Mouse (Mus musculus) neural tube, embryonic 10.5 days (tissue): ENCODE results near the gene Mpz.
"Not testable (repeated sequence)": the region's sequence is repeated elsewhere in the genome, so short reads cannot be mapped to it uniquely, and the experiment has no call there.

Source experiments
- DNase-seq: peaks from one replicate; pipeline ENCODE4 v3.0.0-alpha.2; 2017; ENCODE audit warnings: low spot score; ENCODE audit errors: extremely low spot score

Mpz gene

GRCm38 (mm10) chr1:171129251-171129650 lies 21.3 kb upstream of the Mpz start:
- no peak for DNase-seq

GRCm38 (mm10) chr1:171130971-171131370 lies 19.5 kb upstream of the Mpz start:
- DNase-seq = no peak

DNA sequence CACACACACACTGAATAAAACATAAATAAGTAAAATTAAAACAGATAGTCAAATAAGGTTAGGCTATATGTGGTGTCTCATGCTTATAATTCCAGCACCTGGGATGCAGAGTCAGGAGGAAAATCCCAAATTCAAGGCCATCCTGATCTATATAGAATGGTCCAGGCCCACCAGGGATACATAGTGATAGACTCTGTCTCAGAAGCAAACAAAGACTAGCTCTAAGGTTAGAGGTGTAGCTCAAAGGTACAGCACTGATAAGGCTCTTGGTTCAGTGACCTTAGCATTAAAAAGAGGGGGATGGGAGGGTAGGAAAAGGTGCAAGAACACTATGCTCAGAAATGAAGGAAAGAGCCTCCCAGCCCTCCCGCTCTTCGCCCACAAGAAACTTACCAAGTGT lies 14.9 kb upstream of the Mpz start:
- no peak for DNase-seq

DNA sequence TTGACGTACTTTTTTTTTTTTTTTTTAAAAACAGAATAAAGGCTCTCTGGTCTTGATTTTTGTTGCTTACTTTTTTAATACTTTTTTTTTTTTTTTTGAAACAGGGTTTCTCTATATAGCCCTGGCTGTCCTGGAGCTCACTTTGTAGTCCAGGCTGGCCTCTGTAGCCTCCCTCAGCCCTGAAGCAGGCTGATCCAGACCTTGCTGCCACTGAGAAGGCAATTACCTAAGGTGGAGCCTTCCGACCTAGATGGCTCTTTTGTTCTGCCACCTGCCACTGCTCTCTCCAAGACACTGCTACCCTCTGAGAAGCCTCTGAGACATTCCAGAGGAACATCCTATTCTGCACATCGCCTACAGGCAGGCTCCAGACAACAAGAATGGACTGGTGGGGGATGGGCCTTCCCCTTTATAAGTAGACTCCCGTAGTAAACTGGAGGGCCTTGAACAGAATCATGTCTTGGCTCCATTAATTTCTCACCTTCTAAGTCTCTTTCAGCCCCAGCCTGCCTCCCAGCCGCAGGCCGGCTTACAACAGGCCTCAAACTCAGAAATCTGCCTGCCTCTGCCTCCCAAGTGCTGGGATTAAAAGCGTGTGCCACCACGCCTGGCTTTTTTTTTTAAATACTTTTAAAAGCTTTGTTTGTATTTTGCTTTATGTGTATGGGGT lies 12.9 kb upstream of the Mpz start:
- not testable (repeated sequence) for DNase-seq

- not testable (repeated sequence) for DNase-seq
These were observed 7.5 kb upstream of the Mpz start for GRCm38 (mm10) chr1:171142981-171143380.

DNA sequence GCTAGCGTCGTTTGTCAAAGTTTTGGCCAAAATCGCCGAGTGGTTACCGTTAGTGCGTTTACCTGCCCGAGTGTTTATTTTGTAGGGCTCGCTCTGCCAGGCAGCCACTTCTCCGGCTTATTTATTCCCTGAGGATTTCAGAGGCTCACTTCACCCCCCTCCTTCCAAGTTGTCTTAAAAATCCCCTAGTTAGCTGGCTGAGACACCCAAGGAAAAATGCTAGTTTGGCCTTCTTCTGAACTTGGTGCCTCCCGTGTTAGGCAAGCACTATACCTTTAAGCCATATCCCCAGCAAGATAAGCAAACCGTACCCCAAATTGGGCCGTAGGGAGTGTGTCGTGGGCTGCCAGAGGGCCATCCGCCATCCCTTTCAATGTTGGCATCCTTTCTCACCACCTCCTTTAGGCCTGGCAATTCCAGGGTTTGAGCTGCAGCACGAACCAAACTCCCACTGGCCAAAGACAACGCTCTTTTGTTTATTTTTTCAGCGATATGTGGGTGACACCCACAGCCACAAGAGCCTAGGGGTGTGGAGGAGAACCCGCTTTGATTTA lies 404 bp downstream of the Mpz start:
- DNase-seq = no peak

DNA sequence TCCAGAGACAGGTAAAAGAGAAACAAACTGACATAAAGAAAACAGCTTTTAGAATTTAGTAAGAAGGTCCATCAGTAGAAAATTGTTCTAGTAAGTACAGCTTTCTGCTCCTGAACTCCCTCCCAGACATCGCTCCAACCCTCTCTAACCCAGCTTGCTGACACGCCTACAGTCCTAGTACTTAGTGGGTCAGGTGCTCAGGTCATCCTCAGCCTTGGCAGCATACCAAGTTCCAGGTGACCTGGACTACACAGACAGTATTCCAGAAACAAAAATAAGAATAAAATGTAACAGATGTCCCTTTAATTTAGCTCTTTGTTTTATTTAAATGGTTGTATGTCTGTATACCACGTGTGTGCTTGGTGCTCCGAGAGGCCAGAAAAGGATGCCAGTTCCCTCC lies 1.5 kb downstream of the Mpz start:
- DNase-seq = no peak

GRCm38 (mm10) chr1:171156644-171157043 lies 6.1 kb downstream of the Mpz start:
- DNase-seq = no peak

DNA sequence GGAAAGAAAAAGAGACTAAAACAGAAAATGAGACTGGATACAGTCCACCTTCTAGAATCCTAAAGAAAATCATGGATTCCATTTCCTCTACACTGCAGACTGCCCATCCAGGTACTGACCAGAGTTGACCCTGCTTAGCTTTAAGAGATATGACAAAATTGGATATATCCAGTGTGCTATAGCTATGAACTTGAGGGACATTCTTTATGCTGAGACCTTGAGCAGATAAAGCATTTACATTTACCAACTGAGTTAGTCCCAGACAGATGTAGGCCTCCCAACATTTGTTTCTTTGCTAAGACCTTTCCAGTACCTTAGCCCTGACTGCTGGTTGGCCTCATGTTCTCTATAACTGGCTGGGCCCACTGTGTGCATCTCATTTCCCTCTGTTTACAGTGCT lies 7.5 kb downstream of the Mpz start:
- DNase-seq = no peak

DNA sequence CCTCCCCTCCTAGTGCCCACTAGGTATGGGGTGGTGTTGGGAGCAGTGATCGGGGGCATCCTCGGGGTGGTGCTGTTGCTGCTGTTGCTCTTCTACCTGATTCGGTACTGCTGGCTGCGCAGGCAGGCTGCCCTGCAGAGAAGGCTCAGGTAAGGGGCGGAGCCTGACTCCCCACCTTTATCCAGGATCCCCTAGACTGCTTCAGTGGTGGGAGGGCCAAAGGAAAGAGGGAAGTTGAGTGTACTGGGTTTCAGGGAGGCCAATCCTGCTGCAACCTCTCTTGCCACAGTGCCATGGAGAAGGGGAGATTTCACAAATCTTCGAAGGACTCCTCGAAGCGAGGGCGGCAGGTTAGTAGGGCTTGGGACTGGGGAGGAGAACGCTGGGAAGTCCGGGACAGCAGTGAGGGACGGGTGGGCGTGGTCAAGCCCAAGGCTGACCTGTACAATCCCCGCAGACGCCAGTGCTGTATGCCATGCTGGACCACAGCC lies 9.0 kb downstream of the Mpz start:
- DNase-seq = peak; percentile 16

DNA sequence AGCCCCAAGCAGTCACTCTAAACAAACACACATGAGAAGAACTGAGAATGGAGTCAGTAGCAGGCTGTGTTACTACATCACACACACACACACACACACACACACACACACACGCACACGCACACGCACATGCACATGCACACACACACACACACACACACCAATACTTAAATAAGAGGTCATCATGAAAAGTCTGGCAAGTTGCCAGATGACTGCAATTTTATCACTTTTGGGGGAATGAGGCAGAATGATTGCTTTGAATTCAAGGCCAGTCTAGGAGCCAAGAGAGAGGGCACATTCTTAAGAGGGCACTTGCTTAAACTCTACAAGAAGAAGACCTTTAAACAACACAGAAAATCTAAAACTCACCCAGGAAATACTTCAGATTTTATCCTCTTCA lies 12.0 kb downstream of the Mpz start:
- DNase-seq = no peak

DNA sequence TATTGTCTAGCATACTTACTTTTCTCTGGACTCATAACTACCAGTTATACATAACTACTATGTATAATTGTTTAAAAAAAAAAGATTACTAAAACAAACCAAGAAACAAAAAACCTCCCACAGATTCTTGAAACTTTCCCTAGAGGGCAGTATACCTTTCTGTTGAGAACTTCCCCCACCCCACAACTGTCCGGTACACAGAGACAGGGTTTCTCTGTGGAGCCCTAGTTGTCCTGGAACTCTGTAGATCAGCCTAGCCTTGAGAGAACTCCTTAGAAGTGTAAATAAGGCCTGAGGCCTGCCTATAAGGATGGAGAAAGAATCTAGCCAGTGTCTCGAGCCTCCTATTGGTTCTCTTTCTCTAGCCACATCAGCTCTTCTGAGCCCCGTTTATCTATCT lies 13.7 kb downstream of the Mpz start:
- no peak for DNase-seq

DNA sequence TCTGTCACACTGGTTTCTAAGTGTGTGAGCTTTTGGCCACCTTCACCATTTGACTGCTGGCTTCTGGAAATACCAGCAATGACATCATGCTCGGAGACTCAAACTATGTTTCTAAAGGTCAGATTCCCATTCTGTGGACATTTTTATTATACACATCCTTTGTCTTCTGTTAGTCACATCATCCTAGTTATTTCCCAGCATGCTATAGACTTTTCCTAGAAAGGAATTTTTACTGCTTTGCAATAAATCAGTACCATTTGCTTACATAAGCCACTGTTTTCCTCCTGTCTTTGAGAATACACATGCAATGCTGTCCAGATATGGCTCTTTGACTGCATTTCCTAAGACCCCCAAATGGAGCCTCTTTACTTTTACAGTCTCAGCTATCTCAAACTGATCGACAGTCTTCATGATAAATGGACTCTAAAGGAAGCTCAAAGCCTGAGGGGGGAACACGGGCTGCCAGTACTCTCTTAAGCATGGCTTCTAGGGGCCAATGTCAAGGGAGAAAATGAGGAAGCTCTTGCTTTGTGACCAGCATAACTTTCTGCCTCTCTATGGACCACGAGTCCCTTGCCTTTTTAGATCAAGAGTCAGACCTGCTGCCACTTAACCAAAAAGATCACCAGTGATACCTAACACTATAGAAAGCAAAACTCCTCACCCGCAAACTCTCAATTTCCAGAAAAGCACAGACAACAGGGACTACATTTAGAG lies 15.3 kb downstream of the Mpz start:
- DNase-seq = no peak

GRCm38 (mm10) chr1:171168906-171169305 lies 18.4 kb downstream of the Mpz start:
- no peak for DNase-seq

DNA sequence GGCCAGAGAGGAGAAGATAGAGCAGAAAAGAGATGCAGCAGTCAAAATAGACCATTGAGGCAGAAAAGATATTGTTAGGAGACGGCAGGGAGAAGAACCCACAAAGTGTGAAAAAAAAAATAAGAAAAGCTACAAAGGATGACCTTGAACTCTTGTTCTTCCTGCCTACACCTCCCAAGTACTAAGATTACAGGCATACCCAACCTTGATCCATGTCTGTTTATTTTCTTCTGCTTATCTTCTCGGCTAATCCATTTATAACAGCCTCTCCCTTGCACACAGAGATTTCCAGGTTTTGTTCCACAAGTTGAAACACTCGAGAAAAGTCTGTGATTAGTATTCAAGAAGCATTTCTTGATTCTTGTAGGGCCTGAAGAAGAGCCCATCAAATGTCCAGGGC lies 19.4 kb downstream of the Mpz start:
- DNase-seq = no peak

DNA sequence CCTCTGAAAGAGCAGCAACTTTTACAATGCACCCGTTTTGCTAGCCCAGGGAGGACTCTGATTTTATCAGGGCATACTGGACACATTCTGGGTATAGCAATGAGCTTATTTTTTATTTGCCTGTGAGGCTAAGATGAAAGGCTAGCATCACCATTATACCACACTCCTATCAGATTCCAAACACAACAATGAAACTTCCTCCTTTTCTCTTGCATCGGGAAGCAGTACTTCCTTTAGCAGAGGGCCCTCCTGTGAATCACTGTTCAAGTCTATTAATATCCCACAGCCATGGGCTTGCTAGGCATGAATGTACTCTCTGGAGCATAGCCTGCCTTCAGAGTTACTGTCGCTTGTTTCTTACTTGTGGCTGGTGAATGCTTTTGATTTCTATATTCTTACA lies 20.6 kb downstream of the Mpz start:
- no peak for DNase-seq

DNA sequence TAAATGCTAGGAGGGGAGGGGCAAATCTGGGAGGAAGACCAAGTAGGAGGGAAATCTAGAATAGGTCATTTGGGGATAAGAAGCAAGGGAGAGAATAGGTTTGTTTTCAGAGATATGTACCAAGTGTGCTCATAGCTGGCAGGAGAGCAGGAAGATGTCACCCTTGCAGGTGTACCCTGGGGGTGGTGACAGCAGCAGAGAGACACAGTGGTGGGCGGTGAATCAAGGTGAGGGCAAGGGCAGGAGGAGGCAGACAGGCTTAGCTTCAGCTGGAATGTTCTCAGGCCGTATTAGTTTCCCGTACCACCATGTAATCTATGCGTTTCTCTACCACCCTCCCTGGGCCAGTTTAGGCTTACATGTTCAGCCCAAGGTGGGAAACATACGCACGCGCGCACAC lies 22.3 kb downstream of the Mpz start:
- no peak for DNase-seq

DNA sequence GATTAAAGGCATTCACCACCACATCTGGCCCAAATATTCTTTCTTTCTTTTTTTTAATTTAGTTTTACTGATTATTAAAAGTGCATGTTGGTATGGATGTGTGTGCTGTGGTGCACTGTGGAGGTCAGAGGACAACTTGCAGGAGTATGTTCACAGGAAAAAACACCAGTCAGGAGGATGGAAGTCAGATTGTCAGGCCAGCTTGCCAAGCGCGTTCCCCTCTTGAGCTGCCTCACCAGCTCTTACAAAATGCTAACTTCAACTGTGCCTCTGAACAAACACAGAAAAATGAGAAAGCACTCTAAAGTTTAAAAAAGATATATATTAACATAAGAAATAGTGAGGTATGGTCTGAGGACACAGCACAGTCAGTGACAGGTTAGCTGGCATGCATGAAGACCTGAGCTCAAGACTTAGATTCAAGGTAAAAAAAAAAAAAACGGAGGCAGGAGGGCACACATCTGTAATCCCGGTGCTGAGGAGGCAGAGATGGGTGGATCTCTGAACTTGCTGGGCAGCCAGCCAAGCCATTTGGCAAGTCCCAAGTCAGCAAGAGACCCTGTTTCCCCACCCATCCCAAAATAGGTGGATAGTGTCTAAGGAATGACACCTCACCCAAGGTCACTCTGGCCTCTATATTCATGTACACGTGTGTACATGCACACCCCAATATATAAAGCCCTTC lies 29.1 kb downstream of the Mpz start:
- no peak for DNase-seq

DNA sequence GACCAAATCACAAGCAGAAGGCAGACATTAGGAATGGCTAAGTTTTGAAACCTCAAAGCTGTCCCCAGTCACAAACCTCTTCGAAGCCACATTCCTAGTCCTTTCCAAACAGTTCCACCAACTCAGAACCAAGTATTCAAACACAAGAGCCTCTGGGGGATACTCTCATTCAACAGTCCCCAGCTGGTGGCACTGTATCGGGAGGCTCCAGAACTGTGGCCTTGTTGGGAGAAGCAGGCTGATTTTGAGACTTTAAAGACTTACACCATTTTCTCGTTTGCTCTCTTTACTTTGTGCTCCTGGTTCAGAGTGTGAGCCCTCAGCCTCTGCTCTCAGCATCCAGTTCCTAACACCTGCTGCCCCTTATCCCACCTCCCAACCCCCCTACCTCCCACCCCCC lies 32.5 kb downstream of the Mpz start:
- DNase-seq = no peak

- no peak for DNase-seq
These were observed 33.1 kb downstream of the Mpz start for GRCm38 (mm10) chr1:171183620-171184019.

DNA sequence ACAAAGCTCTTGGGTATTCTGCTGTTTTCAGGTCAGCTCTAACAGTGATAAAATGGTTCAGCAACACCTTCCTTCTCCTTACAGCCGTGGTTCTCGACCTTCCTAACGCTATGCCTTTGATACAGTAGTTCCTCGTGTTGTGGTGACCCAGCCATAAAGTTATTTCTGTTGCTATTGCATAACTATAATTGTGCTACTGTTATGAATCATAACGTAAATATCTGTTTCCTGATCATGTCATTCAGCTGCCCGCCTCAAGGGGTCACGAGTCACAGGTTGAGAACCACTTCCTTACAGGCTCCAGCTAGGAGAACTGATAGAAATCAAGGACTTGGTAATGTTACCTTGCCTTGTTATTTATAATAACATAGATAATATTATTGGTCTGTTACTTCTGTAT lies 33.8 kb downstream of the Mpz start:
- DNase-seq = no peak

DNA sequence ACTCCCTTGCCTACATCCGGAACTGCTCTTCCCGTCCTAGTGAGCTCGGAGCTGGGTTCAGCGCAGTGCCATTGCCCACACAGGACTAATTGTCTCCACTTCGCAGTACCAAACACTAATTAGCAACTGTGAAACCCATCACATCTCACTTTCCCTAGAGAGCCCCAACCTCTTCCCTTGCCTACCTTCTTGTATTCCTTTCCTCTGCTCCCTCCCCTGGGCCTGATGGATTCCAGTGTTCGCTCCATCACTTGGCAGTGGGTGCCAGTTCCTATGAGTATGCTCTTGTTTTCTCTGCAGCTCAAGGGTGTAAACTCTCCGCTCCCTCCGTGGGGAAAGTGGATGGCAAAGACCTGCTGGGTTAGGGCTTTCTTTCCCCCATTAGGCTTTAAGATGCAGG lies 35.1 kb downstream of the Mpz start:
- DNase-seq = no peak
